Mouse (Mus musculus): ENCODE results near the gene Rbm17. TPM values are rescaled to one million over a fixed set of nuclear protein-coding genes. Genes with fewer than 3 reads are reported as not detected.

Rbm17 gene
- total RNA-seq, 1 experiment from 2014 or later: 213 TPM

DNA sequence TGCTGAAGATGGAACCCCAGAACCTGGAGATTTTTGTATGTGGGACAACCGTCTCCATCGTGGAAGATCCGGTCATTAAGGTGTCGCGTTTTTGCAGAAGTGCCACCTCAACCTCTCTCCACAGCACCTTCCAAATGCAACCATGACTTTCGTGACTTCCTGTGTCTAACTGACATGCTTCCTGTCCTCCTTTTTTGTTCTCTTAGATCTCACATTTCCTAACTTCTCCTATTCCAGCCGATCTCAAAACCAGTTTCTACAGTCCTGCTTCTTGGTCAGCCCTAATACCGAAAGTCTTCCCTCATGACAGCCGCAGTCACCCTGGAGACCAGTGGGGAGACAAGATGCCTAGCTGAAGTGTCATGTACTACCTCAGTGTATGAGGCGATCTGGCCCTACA is 55.4 kb downstream of the Rbm17 start:
- ATAC-seq (replicated peaks; ENCODE audit: low read depth, poor library complexity, severe bottlenecking): peak; percentile 9; the same call in 1 of the 2 replicates

DNA sequence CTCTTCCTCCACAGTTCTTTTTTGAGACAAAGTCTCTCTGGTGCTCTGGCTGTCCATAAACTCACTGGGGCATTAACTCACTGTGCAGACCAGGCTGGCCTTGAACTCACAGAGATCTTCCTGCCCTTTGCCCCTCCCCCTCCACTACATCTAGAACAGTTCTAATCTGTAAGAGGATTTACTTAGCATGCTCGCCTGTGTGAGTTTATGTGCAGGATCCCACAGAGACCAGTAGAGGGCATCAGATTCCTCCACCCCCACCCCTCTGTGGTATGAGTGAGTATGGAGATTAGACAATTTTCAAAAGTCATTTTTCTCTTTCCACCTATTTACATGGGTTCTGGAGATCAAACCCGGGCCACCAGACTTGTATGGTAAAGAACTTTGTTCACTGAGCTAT is 56.3 kb downstream of the Rbm17 start:
- peak; percentile 47 for ATAC-seq (replicated peaks; ENCODE audit: low read depth, poor library complexity, severe bottlenecking)

DNA sequence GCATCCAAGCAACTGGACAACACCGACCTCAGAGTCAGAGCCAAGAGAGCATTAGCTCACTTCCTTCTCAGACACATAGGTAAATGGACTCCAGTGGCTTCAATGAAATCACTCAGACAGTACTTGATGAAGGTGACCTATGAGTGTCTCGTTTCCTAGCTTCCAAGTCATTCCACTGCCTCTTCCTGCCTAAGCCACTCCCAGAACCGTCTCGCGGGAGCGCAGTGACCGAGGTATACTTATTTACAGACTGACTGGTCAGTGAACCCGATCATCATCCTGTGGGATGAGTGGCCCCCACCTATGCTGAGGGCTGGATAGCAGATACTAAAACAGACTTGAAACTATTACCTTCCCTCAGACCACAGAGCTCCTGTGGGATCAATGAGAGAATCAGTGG is 57.9 kb downstream of the Rbm17 start:
- ATAC-seq (replicated peaks; ENCODE audit: low read depth, poor library complexity, severe bottlenecking): no peak

DNA sequence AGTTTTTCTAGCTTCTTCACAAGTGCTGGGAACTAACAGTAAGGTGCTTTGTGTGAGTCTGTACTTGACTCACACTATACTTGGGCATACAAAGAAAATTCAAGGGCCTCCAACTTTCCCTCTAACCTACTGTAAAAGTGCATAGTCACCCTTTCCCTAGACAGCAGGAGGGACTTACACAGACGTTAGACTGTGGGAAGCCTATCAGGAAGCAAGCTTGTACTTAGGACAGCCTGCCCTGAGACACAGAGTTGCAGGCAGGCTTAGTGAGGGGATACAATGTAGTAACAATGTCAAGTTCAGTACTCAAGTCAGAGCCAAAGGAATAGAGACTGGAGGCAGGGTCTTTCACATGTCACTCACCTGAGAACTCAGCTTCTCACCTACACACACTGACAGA is 58.6 kb downstream of the Rbm17 start:
- peak; percentile 37 for ATAC-seq (replicated peaks; ENCODE audit: low read depth, poor library complexity, severe bottlenecking)

DNA sequence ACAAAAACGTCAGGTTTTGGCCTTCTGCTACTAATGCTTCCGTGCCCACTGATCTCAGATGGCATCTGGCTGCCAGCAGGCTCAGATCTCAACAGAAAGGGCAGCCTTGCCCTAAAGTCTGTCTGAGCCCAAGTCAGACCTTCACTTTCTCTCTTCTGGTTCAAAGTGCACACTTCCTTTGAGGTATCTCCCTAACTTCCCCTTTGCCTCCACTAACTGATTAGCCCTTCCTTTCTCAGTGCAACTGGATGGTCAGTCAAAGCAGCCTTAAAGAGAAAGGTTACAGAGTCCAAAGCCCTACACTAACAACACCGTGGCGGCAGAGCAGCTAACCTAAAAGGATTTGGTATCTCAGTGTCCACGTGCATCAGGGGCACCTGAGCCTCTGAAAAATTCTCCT is 59.6 kb downstream of the Rbm17 start:
- ATAC-seq (replicated peaks; ENCODE audit: low read depth, poor library complexity, severe bottlenecking): peak; percentile 51

DNA sequence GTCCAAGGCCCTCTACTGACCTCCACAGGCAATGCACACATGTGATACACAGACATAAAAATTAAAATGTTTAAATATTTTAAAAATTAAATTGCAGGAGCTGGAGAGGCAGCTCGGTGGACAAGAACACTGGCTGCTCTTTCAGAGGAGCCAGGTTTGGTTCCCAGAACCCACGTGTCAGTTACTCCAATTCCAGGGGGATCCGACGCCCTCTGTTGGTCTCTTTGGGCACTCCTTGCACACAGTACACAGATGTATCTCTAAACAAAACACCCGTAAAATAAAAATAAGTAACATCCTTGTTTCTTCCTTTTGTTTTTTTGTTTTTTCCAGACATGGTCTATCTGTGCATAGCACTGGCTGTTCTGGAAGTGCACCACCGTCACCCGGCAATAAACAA is 60.8 kb downstream of the Rbm17 start:
- ATAC-seq (replicated peaks; ENCODE audit: low read depth, poor library complexity, severe bottlenecking): no peak

DNA sequence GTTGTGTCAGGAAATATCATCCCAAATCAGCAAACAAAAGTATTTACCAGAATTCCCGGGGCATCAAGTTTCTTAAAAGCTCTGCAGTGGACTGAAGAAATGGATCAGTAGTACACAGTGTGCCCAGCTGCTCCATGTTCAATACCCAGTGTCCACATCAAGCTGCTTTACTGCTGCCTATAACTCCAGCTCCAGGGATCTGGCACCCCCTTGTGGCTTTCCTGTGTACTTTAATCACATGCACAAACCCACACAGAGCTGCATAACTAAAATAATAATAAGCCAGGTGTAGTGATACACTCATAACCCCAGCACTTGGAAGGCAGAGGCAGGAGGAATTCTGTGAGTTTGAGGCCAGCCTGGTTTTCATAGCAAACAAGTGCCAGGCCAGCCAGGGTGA is 61.3 kb downstream of the Rbm17 start:
- ATAC-seq (replicated peaks; ENCODE audit: low read depth, poor library complexity, severe bottlenecking): peak; percentile 40; the same call in 1 of the 2 replicates

DNA sequence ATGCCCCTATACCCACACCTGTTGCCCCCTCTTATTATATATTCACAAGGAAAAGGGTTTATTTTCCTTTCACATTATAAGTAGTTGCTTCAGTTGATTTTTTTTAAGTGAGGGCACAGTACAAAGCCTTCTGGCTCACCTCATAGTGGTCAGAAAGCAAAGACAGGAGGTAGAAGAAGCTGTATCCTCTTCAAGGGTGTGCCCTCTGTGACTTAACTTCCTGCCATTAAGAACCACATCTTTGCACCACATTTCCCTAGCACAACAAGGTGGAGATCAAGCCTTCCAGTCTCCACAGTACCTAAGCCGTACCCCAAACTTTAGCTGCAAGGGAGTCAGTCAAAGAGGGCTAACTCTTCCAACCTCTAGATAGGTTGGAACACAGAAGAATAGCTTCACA is 61.8 kb downstream of the Rbm17 start:
- ATAC-seq (replicated peaks; ENCODE audit: low read depth, poor library complexity, severe bottlenecking): no peak

DNA sequence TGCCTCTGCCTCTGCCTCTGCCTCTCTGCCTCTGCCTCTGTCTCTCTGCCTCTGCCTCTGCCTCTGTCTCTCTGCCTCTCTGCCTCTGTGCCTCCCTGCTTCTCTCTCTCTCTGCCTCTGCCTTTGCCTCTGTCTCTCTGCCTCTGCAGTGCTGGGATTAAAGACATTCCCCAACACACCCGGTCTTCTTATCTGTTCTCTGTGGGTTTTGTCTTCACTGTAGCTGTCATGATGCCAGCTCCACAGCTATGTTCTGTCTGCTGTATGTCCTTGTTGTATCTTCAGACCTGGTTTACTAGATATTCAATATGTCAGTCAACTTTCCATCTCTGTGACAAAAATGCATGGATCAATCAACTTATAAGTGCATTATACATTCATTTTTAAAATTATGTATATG is 62.4 kb downstream of the Rbm17 start:
- peak; percentile 53 for ATAC-seq (replicated peaks; ENCODE audit: low read depth, poor library complexity, severe bottlenecking)

DNA sequence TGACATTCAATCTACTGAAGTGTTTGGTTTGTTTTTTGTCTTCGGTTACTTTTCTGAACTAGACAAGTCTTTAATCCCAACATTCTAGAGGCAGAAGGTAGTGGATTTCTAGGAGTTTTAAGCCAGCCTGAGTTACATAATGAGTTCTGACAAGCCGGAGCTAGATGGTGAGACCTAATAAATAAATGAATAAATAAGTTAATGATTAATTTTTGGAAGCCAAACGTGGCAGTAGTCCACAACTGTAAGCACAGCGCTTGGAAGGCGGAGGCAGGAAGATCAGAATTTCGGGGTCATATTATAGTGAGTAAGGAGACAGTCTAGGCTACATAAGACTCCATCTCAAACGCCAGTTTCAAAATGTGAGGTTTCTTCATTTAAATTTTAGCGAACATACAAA is 68.0 kb downstream of the Rbm17 start:
- no peak for ATAC-seq (replicated peaks; ENCODE audit: low read depth, poor library complexity, severe bottlenecking)

Other genes starting within 250 kb of the Rbm17 start
- gene Pfkfb3, start 50.1 kb downstream of the Rbm17 start, total RNA-seq (2017): 12.1 and 30.2 TPM in 2 replicates
- not detected in 2 replicates for gene Gm17490, start 22.1 kb upstream of the Rbm17 start, total RNA-seq (2017)
- not detected in 2 replicates for gene Il2ra, start 38.7 kb upstream of the Rbm17 start, total RNA-seq (2017)
- gene Il15ra, start 101.1 kb upstream of the Rbm17 start, total RNA-seq (2017): 7.6 and 20.8 TPM in 2 replicates
- 61.3 and 77.8 TPM in 2 replicates for gene Fbh1, start 173.4 kb upstream of the Rbm17 start, total RNA-seq (2017)
- gene Ankrd16, start 173.7 kb upstream of the Rbm17 start, total RNA-seq (2017): 25.7 and 27.5 TPM in 2 replicates

All from common myeloid progenitor, adult 5-6 weeks (primary cell).